In genomic region chr8:46413349-46414024, GRCm38 (mm10) we compare ENCODE assay signal across 21 mouse cellular contexts. TPM values are rescaled to one million over a fixed set of nuclear protein-coding genes. Genes with fewer than 3 reads are reported as not detected.
DNase-seq lines count a peak whose midpoint lies in the region; ATAC-seq and TF ChIP-seq lines count a peak whose summit lies in the region.
"Had no signal": no experiment of that assay in that cellular context is flagged by ENCODE, and none has a peak within 500 bp of the region (broad histone marks: within the 10 kb centered on the region; RNA-seq: fewer than 3 reads in every experiment).

No protein-coding gene starts in this region.

- H3K9me3 ChIP-seq in heart, embryonic 13.5 days: peaks cover 8% of the 10 kb centered on the region; the same call in 1 of the 2 replicates
- H3K9me3 ChIP-seq in midbrain, embryonic 15.5 days: no peaks in the 10 kb centered on the region
- H3K9me3 ChIP-seq: embryonic facial prominence, embryonic 13.5 days; forebrain, embryonic 12.5 days had no signal

- no peak for TF ChIP-seq EP300 in heart, adult 2 months (IDR thresholded peaks at IDR 0.05; ENCODE audit: insufficient read depth, low read depth, low read length)

- no peak for DNase-seq in heart, adult 2 months
- DNase-seq in heart, postnatal 10 days: no peak
- no peak for DNase-seq in heart, postnatal 25 days (ENCODE audit: low spot score)
- DNase-seq: adrenal gland, postnatal 10 days; cerebellum, adult 18-20 months; cerebellum, adult 9-11 months; cerebellum, postnatal 36 days; forebrain, postnatal 0 days; gastrocnemius, postnatal 36 days; kidney, adult 8-10 months had no signal

- TF ChIP-seq CTCF in heart, adult 2 months (IDR thresholded peaks at IDR 0.05): no peak

- no peak overlapping the region for H3ac ChIP-seq in myocyte (ENCODE audit: control insufficient read depth, insufficient read length)

- no peak overlapping the region for H3K4me3 ChIP-seq in heart, adult 2 months
- H3K4me3 ChIP-seq in heart, embryonic 13.5 days: no peak overlapping the region
- H3K4me3 ChIP-seq in brown adipose tissue, adult 24 weeks (ENCODE audit: insufficient read depth, low read depth, low read length): no peak overlapping the region
- no peak overlapping the region for H3K4me3 ChIP-seq in myocyte
- H3K4me3 ChIP-seq in midbrain, embryonic 15.5 days: no peak overlapping the region
- H3K4me3 ChIP-seq: embryonic facial prominence, embryonic 13.5 days; forebrain, embryonic 12.5 days; hindbrain, embryonic 12.5 days had no signal

- no peak overlapping the region for H3K4me2 ChIP-seq in heart, embryonic 13.5 days
- no peak overlapping the region for H3K4me2 ChIP-seq in myocyte (ENCODE audit: low read depth)
- no peak overlapping the region for H3K4me2 ChIP-seq in midbrain, embryonic 15.5 days
- H3K4me2 ChIP-seq: embryonic facial prominence, embryonic 13.5 days; forebrain, embryonic 12.5 days; hindbrain, embryonic 12.5 days had no signal

- intact Hi-C loops in heart, adult 2 months (cut with DNase I): loop anchor here (5.0 kb wide), 3 partner anchors 59 to 134 kb away; partner anchors contain the start of gene Acsl1
- intact Hi-C loops in heart, postnatal 10 days (cut with DNase I): loop anchor here (2.0 to 5.0 kb wide), 2 partner anchors 83 to 86 kb away; no protein-coding TSS in a partner anchor
- intact Hi-C loops in heart, postnatal 25 days (cut with DNase I): no loop called here

- H3K9ac ChIP-seq in heart, adult 2 months (ENCODE audit: low read depth, low read length): no peak overlapping the region
- H3K9ac ChIP-seq in heart, embryonic 13.5 days: no peak overlapping the region
- no peak overlapping the region for H3K9ac ChIP-seq in midbrain, embryonic 15.5 days
- H3K9ac ChIP-seq: embryonic facial prominence, embryonic 13.5 days; forebrain, embryonic 12.5 days; forebrain, postnatal 0 days; hindbrain, embryonic 12.5 days had no signal

- ATAC-seq in heart, embryonic 13.5 days (ENCODE audit: extremely low read depth, insufficient number of reproducible peaks, low FRiP score, low TSS enrichment): no peak
- ATAC-seq in midbrain, embryonic 15.5 days (replicated peaks): no peak
- no peak for ATAC-seq in megakaryocyte-erythroid progenitor cell, adult 5-6 weeks (replicated peaks; ENCODE audit: low FRiP score, low TSS enrichment, poor library complexity, severe bottlenecking)
- ATAC-seq: forebrain, postnatal 0 days; hindbrain, embryonic 16.5 days; inflammation-experienced regulatory T-cells, adult 6 months; intestine, postnatal 0 days had no signal

- peaks cover 2% of the 10 kb centered on the region; the same call in 1 of the 2 replicates for H3K36me3 ChIP-seq in heart, adult 2 months (ENCODE audit: control insufficient read depth, insufficient read depth, low read length)
- H3K36me3 ChIP-seq in heart, embryonic 13.5 days: no peaks in the 10 kb centered on the region
- H3K36me3 ChIP-seq in myocyte (ENCODE audit: control insufficient read depth, insufficient read depth): no peaks in the 10 kb centered on the region
- H3K36me3 ChIP-seq in midbrain, embryonic 15.5 days (replicated peaks): no peaks in the 10 kb centered on the region
- H3K36me3 ChIP-seq: embryonic facial prominence, embryonic 13.5 days; forebrain, embryonic 12.5 days; hindbrain, embryonic 12.5 days had no signal

- H3K27me3 ChIP-seq in heart, adult 2 months (ENCODE audit: control insufficient read depth, insufficient read depth, low read length): no peaks in the 10 kb centered on the region
- H3K27me3 ChIP-seq in heart, embryonic 13.5 days (replicated peaks): no peaks in the 10 kb centered on the region
- H3K27me3 ChIP-seq in myocyte (ENCODE audit: control insufficient read depth, insufficient read depth, insufficient read length): peaks cover 8% of the 10 kb centered on the region
- no peaks in the 10 kb centered on the region for H3K27me3 ChIP-seq in midbrain, embryonic 15.5 days (replicated peaks)
- H3K27me3 ChIP-seq: embryonic facial prominence, embryonic 13.5 days; forebrain, embryonic 12.5 days; hindbrain, embryonic 12.5 days had no signal

- peaks cover 7% of the 10 kb centered on the region; the same call in 1 of the 2 replicates for H3K4me1 ChIP-seq in heart, adult 2 months (ENCODE audit: control insufficient read depth, insufficient read depth, low read length)
- peaks cover 25% of the 10 kb centered on the region for H3K4me1 ChIP-seq in heart, embryonic 13.5 days
- H3K4me1 ChIP-seq in brown adipose tissue, adult 24 weeks (ENCODE audit: control insufficient read depth, insufficient read depth, insufficient read length, low read length): no peaks in the 10 kb centered on the region
- no peaks in the 10 kb centered on the region for H3K4me1 ChIP-seq in midbrain, embryonic 15.5 days
- H3K4me1 ChIP-seq: embryonic facial prominence, embryonic 13.5 days; forebrain, embryonic 12.5 days; hindbrain, embryonic 12.5 days had no signal

- TF ChIP-seq POLR2A in heart, adult 2 months (IDR thresholded peaks at IDR 0.05; ENCODE audit: insufficient read depth, low read depth, low read length): no peak
- no peak for TF ChIP-seq POLR2A in myocyte (IDR thresholded peaks at IDR 0.05; ENCODE audit: insufficient read length, low read depth)

- 47% methylated on average over 9 of the region's 9 CpGs for WGBS in heart, adult 2 months
- WGBS in heart, embryonic 13.5 days: 71% methylated on average over 9 of the region's 9 CpGs
- 75% methylated on average over 9 of the region's 9 CpGs for WGBS in midbrain, embryonic 15.5 days

- peak overlapping the region; percentile 85 for H3K27ac ChIP-seq in heart, adult 2 months
- peak overlapping the region; percentile 41; the same call in 1 of the 2 replicates for H3K27ac ChIP-seq in heart, embryonic 13.5 days (replicated peaks)
- peak overlapping the region; percentile 99 for H3K27ac ChIP-seq in brown adipose tissue, adult 24 weeks (replicated peaks; ENCODE audit: low read depth, low read length)
- H3K27ac ChIP-seq in midbrain, embryonic 15.5 days: no peak overlapping the region
- H3K27ac ChIP-seq: embryonic facial prominence, embryonic 13.5 days; forebrain, embryonic 12.5 days; hindbrain, embryonic 12.5 days had no signal

- H3K79me2 ChIP-seq in heart, adult 2 months (replicated peaks; ENCODE audit: control insufficient read depth, insufficient read depth, low read length): no peaks in the 10 kb centered on the region
- no peaks in the 10 kb centered on the region for H3K79me2 ChIP-seq in myocyte (ENCODE audit: control insufficient read depth, insufficient read depth)

TF ChIP-seq in myocyte, 11 proteins besides CTCF, POLR2A, EP300 and RAD21:
- TF ChIP-seq TCF12 (IDR thresholded peaks at IDR 0.05; ENCODE audit: insufficient read depth, poor library complexity, severe bottlenecking) (no peak), USF1 (IDR thresholded peaks at IDR 0.05; ENCODE audit: low read depth) (peak; percentile 23)

RNA-seq across cellular contexts. Expression of gene Acsl1, which starts 57.4 kb away (rescaled TPM):
- total RNA-seq in heart, adult 2 months (2021): 100 to 1,000 TPM; 774 to 911 TPM
- polyA plus RNA-seq in heart, adult 2 months (2012; rRNA removed): 330 and 577 TPM in 2 replicates
- 100 to 1,000 TPM; 855 to 861 TPM for total RNA-seq in heart, postnatal 10 days (2021)
- 21.0 and 21.4 TPM in 2 replicates for polyA plus RNA-seq in heart, embryonic 13.5 days (2015; fragmentation: Nextera tagmentation; extraction: Ambion mirVana)
- 100 to 1,000 TPM; 842 to 883 TPM for total RNA-seq in heart, postnatal 25 days (2021)
- polyA plus RNA-seq in brown adipose tissue, adult 24 weeks (2012; ENCODE audit: insufficient read depth, insufficient read length, missing spikeins): 734 and 1,073 TPM in 2 replicates
- polyA plus RNA-seq in myocyte (2012; fragmentation: generic; extraction: Trizol): 12.7 TPM
- polyA plus RNA-seq in midbrain, embryonic 15.5 days (2015; fragmentation: Nextera tagmentation; extraction: Ambion mirVana): 17.2 and 18.8 TPM in 2 replicates
- 85.5 and 104 TPM in 2 replicates for total RNA-seq in megakaryocyte-erythroid progenitor cell, adult 5-6 weeks (2014; fragmentation: Nextera tagmentation)
- 139 and 157 TPM in 2 replicates for total RNA-seq in megakaryocyte-erythroid progenitor cell, adult 5-6 weeks (2017)

Comparison
In these comparisons a context has a peak if more than half of its experiments do, and no peak if none do; other contexts are left out.
1. RNA of gene Acsl1, which starts 57.4 kb away (polyA plus RNA-seq): 734 to 1,073 TPM in brown adipose tissue, adult 24 weeks and 330 to 577 TPM in heart, adult 2 months; 21.0 to 21.4 TPM in heart, embryonic 13.5 days, 17.2 to 18.8 TPM in midbrain, embryonic 15.5 days and 12.7 TPM in myocyte (single experiment); every median in the first group is over 10 times any median in the second.